Mouse (Mus musculus): Measurements from ENCODE around the gene Med21.
A peak's percentile ranks its signal among the peaks of the same experiment; 100 is the strongest.

Gene Med21

GRCm38 (mm10) chr6:146640991-146641390 lies 1.4 kb upstream of the Med21 start:
- DNase-seq, result no peak

GRCm38 (mm10) chr6:146641621-146642210 lies 631 bp upstream of the Med21 start:
- DNase-seq, result no peak

- DNase-seq, result no peak
Measured at GRCm38 (mm10) chr6:146643184-146643570, 830 bp downstream of the Med21 start.

DNA sequence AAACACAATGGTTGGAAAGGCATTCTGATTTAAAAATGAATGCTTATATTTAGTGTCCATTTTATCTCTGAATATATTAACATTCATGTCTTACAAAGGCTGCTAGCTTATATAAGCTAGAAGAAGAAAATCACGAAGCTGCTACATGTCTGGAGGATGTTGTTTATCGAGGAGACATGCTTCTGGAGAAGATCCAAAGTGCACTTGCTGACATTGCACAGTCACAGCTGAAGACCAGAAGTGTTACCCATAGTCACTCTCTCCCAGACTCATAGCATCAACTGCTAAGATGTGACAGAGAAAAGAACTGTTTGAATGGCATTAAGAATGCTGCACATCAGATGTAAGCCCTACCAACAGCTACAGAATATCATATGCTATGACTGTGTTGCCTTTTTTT lies 7.7 kb downstream of the Med21 start:
- DNase-seq, result no peak

GRCm38 (mm10) chr6:146651431-146651830 lies 9.1 kb downstream of the Med21 start:
- no peak for DNase-seq

DNA sequence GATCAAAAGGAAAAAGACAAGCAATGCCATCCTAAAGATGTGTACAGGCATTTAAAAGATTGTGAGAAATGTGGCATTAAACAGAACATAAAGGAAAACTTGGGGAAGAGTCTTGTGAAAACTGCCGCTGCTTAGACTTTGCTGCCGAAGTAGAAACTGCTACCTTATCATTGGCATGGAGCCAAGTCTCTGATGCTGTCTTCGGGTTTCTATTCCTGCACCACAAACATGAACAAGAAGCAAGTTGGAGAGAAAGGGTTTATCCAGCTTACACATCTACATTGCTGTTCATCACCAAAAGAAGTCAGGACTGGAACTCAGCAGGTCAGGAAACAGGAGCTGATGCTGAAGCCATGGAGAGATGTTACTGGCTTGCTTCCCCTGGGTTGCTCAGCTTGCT lies 10.8 kb downstream of the Med21 start:
- no peak for DNase-seq

DNA sequence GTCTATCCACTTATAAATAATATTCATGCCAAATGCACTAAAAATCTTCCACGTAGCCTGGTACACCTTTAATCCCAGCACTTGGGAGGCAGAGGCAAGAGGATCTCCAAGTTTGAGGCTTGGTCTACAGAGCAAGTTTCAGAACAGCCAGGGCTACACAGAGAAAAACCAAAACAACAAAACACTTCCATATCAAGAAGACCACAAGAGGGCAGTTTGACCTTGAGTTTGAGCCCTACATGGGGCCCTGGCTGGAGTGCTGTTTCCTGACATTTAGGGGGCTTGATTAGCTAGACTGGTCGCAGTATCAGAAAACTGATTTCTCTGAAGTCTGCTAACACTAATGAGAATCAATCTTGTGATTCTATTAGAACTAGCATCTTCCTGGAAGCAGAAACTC lies 18.2 kb downstream of the Med21 start:
- no peak for DNase-seq

DNA sequence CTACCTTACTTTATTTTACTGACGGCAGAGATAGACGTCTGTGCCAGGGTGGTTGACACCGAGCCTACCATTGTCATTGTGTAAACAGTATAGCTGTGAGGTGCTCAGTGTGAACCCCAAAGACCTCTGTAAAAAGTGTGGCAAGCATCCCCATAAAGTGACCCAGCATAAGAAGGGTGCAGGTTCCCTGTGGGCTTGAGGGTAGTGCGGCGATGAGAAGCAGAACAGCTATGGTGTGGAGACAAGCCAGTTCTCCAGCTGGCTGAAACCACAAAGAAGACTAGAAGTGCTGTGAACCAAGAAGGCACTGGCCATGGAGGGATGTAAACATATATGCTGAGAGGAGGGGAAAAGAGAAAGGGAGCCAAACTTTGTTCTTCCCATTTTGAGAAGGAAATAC lies 19.3 kb downstream of the Med21 start:
- DNase-seq, result no peak

- DNase-seq, result no peak
Measured at GRCm38 (mm10) chr6:146662679-146663078, 20.3 kb downstream of the Med21 start.

DNA sequence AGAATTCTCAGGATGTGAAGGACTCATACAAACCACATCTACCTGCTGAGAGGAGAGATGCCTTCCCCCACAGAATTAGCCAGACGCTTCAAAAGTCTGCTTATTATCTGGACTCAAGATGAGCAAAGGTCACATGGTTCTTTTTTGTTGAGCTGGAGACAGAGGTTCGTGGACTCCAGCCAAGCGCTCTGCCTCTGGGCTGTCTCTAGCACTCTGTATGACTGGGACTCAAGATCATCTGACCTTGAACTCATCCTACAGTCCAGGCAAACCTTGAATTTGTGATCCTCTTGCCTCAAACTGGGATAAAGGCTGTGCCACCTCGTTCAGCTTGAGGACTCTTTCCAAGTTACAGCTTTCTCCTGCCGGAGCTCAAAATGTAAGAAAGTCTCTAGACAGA lies 21.8 kb downstream of the Med21 start:
- DNase-seq, result no peak

- DNase-seq, result no peak
Measured at GRCm38 (mm10) chr6:146664917-146665316, 22.6 kb downstream of the Med21 start.

- DNase-seq, result no peak
Measured at GRCm38 (mm10) chr6:146665408-146665807, 23.1 kb downstream of the Med21 start.

- no peak for DNase-seq
Measured at GRCm38 (mm10) chr6:146666811-146667210, 24.5 kb downstream of the Med21 start.

DNA sequence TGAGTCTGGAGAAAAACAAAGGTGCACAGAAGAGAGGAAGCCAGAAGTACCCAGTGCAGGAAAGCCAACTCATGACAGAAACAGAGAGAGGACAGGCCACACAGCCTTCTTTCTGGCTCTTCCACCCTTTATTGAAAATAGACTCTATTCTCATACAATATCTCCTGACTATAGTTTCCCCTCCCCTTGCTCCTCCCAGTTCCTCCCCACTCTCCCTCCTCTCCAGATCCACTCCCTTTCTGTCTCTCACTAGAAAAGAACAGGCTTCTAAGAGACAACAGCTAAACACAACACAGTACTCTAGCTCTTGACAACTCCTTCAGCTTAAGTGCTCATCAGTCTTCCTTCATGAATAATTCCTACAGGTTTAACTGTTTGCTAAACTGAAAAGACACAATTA lies 26.3 kb downstream of the Med21 start:
- no peak for DNase-seq

DNA sequence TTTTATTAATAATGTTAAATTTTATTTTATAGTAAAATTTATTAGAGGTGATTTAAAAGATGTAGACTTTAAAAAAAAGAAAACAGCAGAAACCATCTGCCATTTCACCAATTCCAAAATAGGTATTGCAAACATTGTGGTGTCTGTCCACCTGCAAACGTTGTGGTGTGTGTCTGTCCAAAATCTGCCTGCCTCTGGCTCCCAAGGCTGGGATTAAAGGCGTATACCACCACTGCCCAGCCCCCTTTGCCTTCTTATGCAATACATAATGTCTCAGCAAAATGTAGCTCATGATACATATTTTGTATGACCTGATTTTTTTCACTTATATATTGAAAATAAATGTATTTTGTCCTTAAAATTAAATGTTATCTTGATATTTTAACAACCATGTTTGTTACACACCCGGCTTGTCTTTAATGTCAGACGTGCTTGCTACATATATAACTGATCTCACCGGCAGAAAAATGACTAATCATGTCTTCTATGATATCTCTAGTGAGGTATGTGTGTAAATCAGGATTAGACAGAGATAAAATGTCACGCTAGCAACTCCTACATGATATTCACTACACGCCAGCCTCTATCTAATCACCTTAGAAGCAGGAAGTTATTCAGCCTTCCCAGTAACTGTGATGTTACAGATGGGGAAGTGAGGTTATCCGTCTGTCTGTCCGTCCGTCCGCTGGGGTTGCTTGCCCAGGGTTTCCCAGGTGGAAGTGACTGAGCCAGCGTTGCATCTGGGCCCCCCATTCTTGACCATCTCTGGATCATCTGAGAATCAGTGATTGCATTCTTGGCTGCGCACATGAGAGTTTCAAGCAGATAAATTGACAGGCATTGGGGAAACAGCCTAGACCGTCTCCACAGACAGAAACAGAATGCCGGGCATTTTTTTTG lies 28.9 kb downstream of the Med21 start:
- peak; percentile 19 for DNase-seq

GRCm38 (mm10) chr6:146672106-146672505 lies 29.8 kb downstream of the Med21 start:
- DNase-seq, result no peak

DNA sequence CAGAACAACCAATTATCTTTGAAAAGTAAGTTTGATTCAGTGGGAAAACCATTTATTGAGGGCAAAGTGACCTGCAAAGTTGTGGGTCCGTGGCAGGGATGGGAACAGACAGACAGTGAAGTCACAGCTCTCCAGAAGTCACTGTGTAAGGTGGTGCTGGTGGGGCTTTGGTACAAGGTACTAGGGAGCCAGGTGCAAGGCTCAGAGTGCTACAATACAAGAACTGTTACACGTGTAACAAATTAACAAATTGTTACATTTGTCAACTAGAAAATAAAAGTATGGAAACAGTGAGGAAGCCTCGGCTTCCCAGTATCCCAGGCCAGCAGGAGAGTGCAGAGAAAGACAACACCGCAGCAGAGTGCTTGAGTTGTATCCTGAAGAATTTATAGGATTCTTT lies 31.3 kb downstream of the Med21 start:
- DNase-seq, result no peak

DNA sequence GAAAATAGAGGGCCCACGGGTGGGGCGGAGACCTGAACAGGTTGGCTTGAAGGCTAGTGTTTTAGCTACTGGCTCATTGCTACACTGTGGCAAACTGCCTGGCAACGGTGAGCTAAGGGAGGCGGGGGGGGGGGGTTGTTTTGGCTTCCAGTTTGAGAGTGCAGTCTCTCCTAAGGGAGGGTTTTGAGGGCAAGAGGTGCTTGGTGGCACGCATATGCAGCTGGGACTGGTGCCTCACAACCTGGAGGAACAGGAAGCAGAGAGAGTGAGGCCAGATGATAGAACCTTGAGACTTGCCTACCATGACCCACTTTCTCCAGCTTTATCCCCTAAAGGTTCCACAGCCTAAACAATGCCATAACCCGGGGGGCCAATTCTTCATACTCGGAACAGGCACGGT lies 32.1 kb downstream of the Med21 start:
- no peak for DNase-seq

GRCm38 (mm10) chr6:146674881-146675536 lies 32.7 kb downstream of the Med21 start:
- DNase-seq, result peak; percentile 68

DNA sequence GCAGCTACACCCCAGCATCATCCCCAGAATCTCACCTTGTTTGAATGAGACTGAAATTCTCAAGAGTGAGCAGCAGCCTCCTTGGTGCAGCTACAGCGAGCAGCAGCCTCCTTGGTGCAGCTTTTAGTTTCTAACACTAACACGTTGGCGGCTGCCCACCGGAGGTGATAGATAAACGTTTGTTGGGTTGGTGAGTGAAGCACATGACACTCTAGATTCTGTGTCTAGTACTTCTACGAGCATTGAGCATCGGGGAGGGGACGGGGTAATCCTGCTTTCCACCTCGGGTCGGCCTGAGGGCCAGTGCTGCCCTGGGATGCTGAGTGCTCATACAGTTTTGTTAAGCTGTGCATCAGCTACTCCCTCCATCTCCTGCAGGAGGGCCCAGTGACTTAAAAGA lies 34.6 kb downstream of the Med21 start:
- DNase-seq, result no peak

- DNase-seq, result no peak
Measured at GRCm38 (mm10) chr6:146678136-146679070, 36.1 kb downstream of the Med21 start.

DNA sequence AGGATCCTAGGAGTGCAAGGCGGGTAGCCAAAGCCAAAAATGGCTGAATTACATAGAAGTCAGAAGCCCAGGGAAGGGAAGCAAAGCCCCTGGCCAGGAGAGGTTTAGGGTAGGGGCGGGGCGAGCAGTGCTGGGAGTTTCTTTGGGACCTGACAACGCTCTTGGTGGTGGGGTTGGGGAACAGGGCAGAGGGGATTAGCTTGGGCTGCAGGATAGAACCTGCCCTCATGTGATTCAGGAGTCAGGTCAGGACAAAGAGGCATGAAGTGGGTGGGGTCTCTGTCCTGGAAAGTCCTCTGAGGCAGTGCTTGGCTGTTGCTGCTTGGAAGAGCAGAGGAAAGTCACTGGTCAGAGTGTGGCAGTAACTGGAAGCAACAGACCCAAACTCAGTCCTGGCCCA lies 41.5 kb downstream of the Med21 start:
- no peak for DNase-seq

DNA sequence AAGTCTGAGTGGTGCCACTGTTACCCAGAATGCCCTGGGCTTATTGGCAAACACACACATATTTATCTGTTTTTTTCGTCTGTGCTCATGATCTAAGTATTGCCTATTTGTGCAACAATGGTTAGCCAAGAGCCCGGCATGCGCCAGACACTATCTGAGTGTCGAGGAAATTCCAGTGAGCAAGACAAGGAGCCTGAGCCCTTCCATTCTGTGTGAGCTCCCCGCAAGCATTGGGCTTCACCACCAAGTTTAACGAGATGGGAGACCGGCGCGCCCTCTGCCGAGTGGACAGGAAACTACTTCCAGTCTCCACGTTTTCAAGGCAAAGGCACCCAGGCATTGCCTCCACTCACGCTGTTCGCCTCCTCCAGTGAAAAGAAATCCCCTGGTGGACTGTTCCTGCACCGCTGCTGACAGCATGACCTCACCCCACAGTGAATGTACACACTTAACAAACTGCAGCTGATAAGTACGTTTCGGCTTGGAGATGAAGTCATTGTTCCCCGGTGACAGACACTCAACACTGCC lies 43.5 kb downstream of the Med21 start:
- no peak for DNase-seq
